ENCODE assay signal across 9 mouse cellular contexts in the genomic region with DNA sequence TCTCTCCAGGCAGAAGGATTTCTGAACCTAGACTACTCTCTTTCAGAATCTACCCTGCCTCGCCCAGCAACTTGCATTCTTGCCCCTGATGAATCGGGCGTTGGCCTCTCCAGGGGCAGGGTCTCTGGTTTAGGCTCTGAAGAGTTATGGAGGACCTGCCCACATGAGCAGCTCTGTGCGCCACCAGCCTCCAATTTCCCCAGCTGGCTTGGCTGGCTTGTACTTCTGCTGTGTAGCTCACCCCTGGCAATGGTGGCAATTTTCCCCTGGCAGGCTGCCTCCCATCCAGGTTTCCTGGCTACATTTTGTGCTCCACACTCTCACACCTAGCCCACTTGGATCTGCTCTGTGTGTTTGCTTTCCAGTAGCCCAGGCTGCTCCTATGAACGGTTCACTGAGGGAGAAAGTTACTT.
DNase-seq lines count a peak whose midpoint lies in the region; ATAC-seq and TF ChIP-seq lines count a peak whose summit lies in the region.
"Had no signal": no experiment of that assay in that cellular context is flagged by ENCODE, and none has a peak within 500 bp of the region (broad histone marks: within the 10 kb centered on the region; RNA-seq: fewer than 3 reads in every experiment).

No protein-coding gene starts in this region.

- no peak overlapping the region for H3K27ac ChIP-seq in forebrain, embryonic 11.5 days (ENCODE audit: low read depth, low read length)
- no peak overlapping the region for H3K27ac ChIP-seq in forebrain, embryonic 10.5 days
- peak overlapping the region; percentile 35; the same call in 1 of the 2 replicates for H3K27ac ChIP-seq in ES-E14 (ENCODE audit: insufficient read depth, low read depth, low read length, poor library complexity, severe bottlenecking)
- H3K27ac ChIP-seq in embryonic facial prominence, embryonic 13.5 days = peak overlapping the region; percentile 48; the same call in 1 of the 2 replicates
- H3K27ac ChIP-seq: embryonic facial prominence, embryonic 12.5 days had no signal

- no peaks in the 10 kb centered on the region for H3K9me3 ChIP-seq in forebrain, embryonic 11.5 days (ENCODE audit: control insufficient read depth, low read length)
- H3K9me3 ChIP-seq in forebrain, embryonic 10.5 days = no peaks in the 10 kb centered on the region
- no peaks in the 10 kb centered on the region for H3K9me3 ChIP-seq in ES-E14 (ENCODE audit: control insufficient read depth, insufficient read depth, low read depth, low read length)
- no peaks in the 10 kb centered on the region for H3K9me3 ChIP-seq in embryonic facial prominence, embryonic 13.5 days
- H3K9me3 ChIP-seq: embryonic facial prominence, embryonic 12.5 days had no signal

- no peaks in the 10 kb centered on the region for H3K36me3 ChIP-seq in forebrain, embryonic 11.5 days (ENCODE audit: control insufficient read depth, insufficient read depth, low read length)
- H3K36me3 ChIP-seq in forebrain, embryonic 10.5 days (replicated peaks) = no peaks in the 10 kb centered on the region
- H3K36me3 ChIP-seq in ES-E14 (ENCODE audit: control insufficient read depth, insufficient read depth, low read length, poor library complexity, severe bottlenecking) = no peaks in the 10 kb centered on the region
- H3K36me3 ChIP-seq in embryonic facial prominence, embryonic 13.5 days = no peaks in the 10 kb centered on the region
- H3K36me3 ChIP-seq: embryonic facial prominence, embryonic 12.5 days had no signal

- no peak overlapping the region for H3K4me2 ChIP-seq in forebrain, embryonic 11.5 days (ENCODE audit: low read depth, low read length, severe bottlenecking)
- H3K4me2 ChIP-seq in embryonic facial prominence, embryonic 13.5 days = no peak overlapping the region
- H3K4me2 ChIP-seq: embryonic facial prominence, embryonic 12.5 days had no signal

- H3K9ac ChIP-seq in forebrain, embryonic 11.5 days (ENCODE audit: low read length) = no peak overlapping the region
- no peak overlapping the region; the same call in 1 of the 2 replicates for H3K9ac ChIP-seq in ES-E14 (ENCODE audit: insufficient read depth, low read depth, low read length, poor library complexity, severe bottlenecking)
- H3K9ac ChIP-seq in embryonic facial prominence, embryonic 13.5 days = no peak overlapping the region; the same call in 1 of the 2 replicates
- H3K9ac ChIP-seq: embryonic facial prominence, embryonic 12.5 days had no signal

- no peak for ATAC-seq in forebrain, embryonic 11.5 days (replicated peaks; ENCODE audit: low FRiP score)
- ATAC-seq in embryonic facial prominence, embryonic 13.5 days (ENCODE audit: insufficient number of reproducible peaks, insufficient read depth, low FRiP score, low TSS enrichment, low read depth) = no peak

- in situ Hi-C loops in ES-E14 (cut with MboI; ENCODE audit: low sequenced_read_pairs in 2 of 2, unreplicated experiment in 2 of 2) = loop anchor here in 1 of 2 experiments (25.0 kb wide), 2 partner anchors 166 to 316 kb away; no protein-coding TSS in a partner anchor

- peak; percentile 46 for DNase-seq in forebrain, embryonic 11.5 days (ENCODE audit: low spot score)
- no peak for DNase-seq in forebrain, embryonic 10.5 days (ENCODE audit: extremely low spot score, low spot score)
- DNase-seq in ES-E14 (ENCODE audit: low read depth, low spot score) = no peak
- peak; percentile 79 for DNase-seq in layer of hippocampus, adult 11-12 months (ENCODE audit: low spot score)
- DNase-seq in retina, postnatal 1 day = no peak
- DNase-seq in spleen, postnatal 14 days (ENCODE audit: low spot score in 2 of 2) = no peak
- DNase-seq in lung, postnatal 25 days (ENCODE audit: low spot score) = no peak

- H3K27me3 ChIP-seq in forebrain, embryonic 11.5 days (ENCODE audit: control insufficient read depth, insufficient read depth, low read length) = no peaks in the 10 kb centered on the region
- peaks cover 37% of the 10 kb centered on the region for H3K27me3 ChIP-seq in forebrain, embryonic 10.5 days (ENCODE audit: poor library complexity, severe bottlenecking)
- peaks cover 22% of the 10 kb centered on the region for H3K27me3 ChIP-seq in embryonic facial prominence, embryonic 13.5 days

- H3K4me3 ChIP-seq in forebrain, embryonic 11.5 days (ENCODE audit: low read depth, low read length) = no peak overlapping the region
- no peak overlapping the region for H3K4me3 ChIP-seq in forebrain, embryonic 10.5 days
- 0 out of 4 replicates have a peak overlapping the region, but pooled peaks of 1 of the 2 experiments have one; percentile 0 for H3K4me3 ChIP-seq in ES-E14 (ENCODE audit: insufficient read depth in 1 of 2, low read depth in 1 of 2, low read length in 2 of 2, poor library complexity in 1 of 2, severe bottlenecking in 1 of 2)
- H3K4me3 ChIP-seq in embryonic facial prominence, embryonic 13.5 days = no peak overlapping the region
- H3K4me3 ChIP-seq: embryonic facial prominence, embryonic 12.5 days had no signal

- 62% methylated on average over 5 of the region's 5 CpGs for WGBS in forebrain, embryonic 11.5 days
- 58% methylated on average over 5 of the region's 5 CpGs for WGBS in forebrain, embryonic 10.5 days
- 50% methylated on average over 5 of the region's 5 CpGs for WGBS in embryonic facial prominence, embryonic 13.5 days

- peaks cover 2% of the 10 kb centered on the region; the same call in 1 of the 2 replicates for H3K4me1 ChIP-seq in forebrain, embryonic 11.5 days (replicated peaks; ENCODE audit: control insufficient read depth, insufficient read depth, low read length)
- peaks cover 19% of the 10 kb centered on the region for H3K4me1 ChIP-seq in forebrain, embryonic 10.5 days
- H3K4me1 ChIP-seq in ES-E14 (ENCODE audit: control insufficient read depth in 2 of 2, insufficient read depth in 2 of 2, low read length in 2 of 2, poor library complexity in 1 of 2) = peaks cover 0 to 24% of the 10 kb centered on the region in 2 experiments
- H3K4me1 ChIP-seq in embryonic facial prominence, embryonic 13.5 days = peaks cover 18% of the 10 kb centered on the region

TF ChIP-seq in ES-E14, 5 proteins besides CTCF, POLR2A, EP300 and RAD21:
- no peak for TF ChIP-seq HCFC1 (IDR thresholded peaks at IDR 0.05; ENCODE audit: borderline replicate concordance, insufficient read depth, low read length)
- no peak for TF ChIP-seq ZNF384 (IDR thresholded peaks at IDR 0.05; ENCODE audit: low read depth, low read length)
- TF ChIP-seq MAFK (IDR thresholded peaks at IDR 0.05; ENCODE audit: insufficient read depth, low read depth, low read length) = no peak
- no peak for TF ChIP-seq ZC3H11A (IDR thresholded peaks at IDR 0.05; ENCODE audit: borderline replicate concordance, low read depth, low read length)
- TF ChIP-seq CHD2 (IDR thresholded peaks at IDR 0.05; ENCODE audit: low read depth, low read length) = no peak

Comparison
In these comparisons a context has a peak if more than half of its experiments do, and no peak if none do; other contexts are left out.
1. DNase-seq: peak in forebrain, embryonic 11.5 days (single experiment) and layer of hippocampus, adult 11-12 months (single experiment); none in forebrain, embryonic 10.5 days (single experiment), ES-E14 (single experiment), retina, postnatal 1 day (single experiment), spleen, postnatal 14 days (0 of 2) and lung, postnatal 25 days (single experiment).
2. H3K27ac ChIP-seq: peak in ES-E14 (single experiment) and embryonic facial prominence, embryonic 13.5 days (single experiment); none in forebrain, embryonic 11.5 days (single experiment) and forebrain, embryonic 10.5 days (single experiment).